Mouse (Mus musculus) ovary, adult 18-20 months (tissue): ENCODE data around the gene Spaca7.
"Not testable (repeated sequence)": the region's sequence is repeated elsewhere in the genome, so short reads cannot be mapped to it uniquely, and the experiment has no call there.

Experiments used
- DNase-seq: peaks from one replicate; pipeline ENCODE4 v3.0.0; 2022; ENCODE audit warnings: low spot score, mixed read lengths

The Spaca7 gene

DNA sequence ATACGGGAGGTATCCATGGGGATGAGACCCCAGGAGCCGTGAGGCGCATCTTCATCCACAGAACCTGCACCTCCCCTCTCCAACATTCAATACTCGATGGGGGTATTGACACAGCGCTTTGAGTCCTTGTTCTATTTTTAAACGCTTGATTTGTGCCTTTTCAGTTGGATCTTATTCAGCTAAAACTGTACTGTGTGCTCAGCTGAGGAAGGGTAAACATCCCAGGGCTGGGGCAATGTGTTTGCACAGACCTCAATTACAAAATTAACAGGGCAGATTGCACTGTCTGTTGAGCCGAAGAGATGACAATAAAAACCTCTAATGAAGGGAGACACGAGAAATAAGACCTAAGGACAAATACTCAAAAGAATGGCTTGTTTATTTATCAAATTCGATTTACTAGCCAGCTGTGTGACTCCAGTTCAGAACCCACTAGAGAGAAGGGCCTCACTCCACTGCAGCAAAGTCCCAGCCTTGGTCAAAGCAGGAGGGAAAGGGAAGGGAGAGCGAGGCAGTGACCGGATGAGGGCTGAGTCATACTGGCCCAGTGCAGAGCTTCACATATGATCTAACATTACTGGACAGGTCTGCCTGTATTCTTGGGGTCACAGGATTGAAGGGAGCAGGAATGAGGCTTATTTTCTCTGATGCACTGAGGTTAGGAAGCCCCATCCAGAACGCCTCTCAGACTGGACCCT lies 37.1 kb downstream of the Spaca7 start:
- DNase-seq = no peak

DNA sequence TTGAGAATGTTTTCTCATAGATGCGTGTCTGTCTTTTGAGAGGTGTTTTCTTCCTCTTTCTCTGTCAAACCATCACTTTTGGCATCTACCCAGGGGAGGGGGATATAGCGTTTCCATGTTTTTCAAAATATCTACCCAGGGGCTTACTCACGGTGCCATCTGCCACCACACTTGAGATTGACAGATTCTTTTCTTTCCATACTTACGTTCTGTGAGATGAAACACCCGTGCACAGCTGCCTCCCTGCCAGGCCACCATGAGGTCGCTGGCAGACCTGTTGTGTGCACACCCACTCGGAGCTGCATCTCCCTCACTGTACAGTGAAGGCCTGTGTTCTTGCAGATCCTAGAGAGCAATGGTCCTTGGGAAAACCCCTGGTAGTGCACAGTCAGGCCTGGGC lies 40.4 kb downstream of the Spaca7 start:
- no peak for DNase-seq

DNA sequence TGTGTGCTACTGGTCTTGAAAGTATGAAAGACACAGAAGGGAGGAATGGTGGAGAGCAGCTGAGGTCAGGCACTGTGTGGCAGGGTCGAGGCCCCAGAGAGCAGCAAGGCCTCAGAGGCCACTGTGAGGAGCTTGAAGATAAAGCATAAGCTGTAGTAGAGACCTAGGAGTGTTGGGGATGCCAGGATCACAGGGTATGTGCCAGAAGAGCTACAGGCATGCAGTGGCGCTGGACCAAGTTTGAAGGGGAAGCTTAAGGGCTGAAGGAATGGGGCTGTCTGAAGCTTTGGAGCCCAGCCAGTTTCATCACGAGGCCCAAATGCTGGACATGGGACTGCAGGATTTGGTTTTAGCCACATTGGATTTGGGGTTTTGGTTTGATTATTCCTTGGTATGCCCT lies 44.5 kb downstream of the Spaca7 start:
- DNase-seq = not testable (repeated sequence)

DNA sequence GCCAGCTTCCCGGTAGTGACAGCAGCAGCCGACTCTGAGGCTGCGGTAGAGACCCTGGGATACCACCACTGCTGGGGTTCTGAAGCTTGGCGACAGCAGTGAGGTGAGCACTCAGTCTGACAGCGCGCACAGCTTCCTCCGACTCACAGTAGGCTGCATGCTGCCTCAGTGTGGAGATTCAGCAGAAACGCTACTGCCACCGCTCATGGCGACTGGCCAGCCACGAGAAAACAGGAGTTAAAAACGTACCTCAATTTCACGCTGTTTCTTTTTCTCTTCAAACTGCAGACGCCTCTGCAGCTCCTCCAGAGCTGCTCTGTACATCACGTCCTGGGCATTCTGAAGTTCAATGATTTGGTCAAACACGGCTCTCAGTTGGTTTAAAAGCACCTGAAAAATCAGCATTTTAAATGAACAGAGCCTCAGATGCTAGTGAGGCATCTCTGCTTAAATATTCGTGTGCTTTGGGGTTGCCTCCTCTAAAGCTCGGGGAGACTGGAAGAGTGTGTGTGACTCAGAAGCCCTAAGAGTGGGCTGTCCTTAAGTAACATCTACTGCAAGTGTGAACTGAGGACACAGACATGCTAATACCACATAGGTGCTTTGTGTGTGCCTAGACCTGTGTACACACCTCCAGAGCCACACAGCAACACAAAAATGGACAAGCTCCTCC lies 48.9 kb downstream of the Spaca7 start:
- no peak for DNase-seq

DNA sequence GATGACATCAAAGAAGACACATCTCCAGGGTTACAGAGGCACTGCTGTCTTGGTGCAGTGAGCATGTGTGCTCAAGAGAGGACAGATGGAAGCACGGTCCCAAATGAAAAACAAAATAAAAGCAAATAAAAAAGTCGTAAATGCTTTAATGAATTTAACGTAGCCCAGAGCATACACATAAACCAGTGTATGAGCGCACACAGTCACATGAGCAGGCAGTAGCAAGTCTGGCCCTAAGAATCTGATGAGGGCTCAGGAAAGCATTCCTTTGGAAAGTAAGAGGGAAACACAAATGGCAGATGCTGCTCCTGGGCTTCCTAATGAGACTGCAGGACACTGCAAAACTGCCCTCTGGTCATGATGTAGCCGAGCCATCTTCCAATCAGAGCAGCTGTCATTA lies 53.1 kb downstream of the Spaca7 start:
- DNase-seq = no peak

DNA sequence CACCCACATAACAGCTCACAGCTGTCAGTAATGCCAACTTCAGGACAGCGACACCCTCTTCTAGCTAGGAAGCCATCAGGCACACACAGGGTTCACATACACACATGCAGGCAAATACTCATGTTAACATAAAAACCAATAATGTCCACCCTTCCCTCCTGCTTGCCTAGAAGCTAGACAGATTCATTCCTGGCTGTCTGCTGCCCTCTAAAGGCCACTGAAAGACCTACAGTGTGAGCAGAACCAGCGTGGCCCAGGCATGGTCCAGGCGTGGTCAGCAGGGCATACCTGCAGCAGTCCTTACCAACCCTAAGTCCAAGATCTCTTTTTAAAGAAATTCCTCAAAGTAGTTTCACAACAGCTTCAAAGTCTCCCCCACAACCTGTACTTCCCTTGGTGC lies 56.2 kb downstream of the Spaca7 start:
- no peak for DNase-seq

DNA sequence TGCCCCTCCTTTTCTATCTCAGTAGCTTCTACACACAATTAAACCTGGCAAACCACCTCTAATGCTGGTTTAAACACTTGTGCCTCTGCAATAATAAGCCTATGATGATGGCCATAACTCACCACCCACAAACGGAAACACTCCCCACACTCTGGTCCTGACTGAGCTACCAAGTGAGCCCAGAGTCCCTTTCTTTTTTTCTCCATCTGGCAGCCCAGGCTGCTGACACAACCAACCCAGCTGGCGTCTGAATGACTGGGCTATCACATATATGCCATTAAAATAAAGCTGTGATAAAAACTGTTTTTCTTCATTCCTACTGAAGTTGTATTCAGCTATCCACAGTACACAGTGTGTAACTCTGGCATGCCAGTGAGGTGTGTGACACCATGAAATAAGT lies 62.5 kb downstream of the Spaca7 start:
- no peak for DNase-seq

DNA sequence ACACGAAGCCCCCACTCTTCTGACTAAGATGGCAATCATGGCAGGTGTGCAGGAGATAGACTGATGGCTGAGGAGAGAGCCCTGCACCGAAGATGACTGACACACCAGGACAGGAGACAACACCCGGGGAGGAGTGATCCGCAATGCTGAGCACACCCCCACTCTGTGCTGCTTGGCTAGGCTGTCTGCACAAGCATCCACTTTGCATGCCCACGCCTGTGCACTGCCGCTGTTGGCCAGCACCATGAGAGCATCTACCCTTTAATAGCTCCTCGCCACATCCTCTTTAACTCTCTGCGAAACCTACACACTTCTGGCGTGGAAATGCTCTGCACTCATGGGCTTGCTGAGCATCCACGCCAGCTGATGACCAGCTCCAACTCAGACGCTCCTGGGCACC lies 65.6 kb downstream of the Spaca7 start:
- DNase-seq = no peak

DNA sequence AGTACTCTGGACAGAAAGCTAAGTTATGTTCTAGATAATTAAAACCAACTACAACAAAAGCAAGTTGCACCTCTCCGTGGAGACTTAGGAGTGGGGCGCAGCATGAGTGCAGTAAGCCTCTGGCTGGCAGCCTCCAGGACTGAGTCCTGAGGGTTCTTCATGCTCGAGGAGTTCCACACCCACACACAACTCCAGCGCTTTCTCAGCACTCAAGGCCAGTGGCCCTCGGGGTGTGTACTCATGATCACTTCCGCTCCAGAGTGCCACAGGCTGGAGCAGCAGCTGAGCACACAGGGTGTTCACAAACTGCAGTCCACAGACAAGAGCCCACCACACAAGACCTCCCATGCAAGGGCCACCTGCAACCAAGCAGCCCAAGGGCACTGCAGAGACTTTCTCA lies 68.7 kb downstream of the Spaca7 start:
- no peak for DNase-seq

DNA sequence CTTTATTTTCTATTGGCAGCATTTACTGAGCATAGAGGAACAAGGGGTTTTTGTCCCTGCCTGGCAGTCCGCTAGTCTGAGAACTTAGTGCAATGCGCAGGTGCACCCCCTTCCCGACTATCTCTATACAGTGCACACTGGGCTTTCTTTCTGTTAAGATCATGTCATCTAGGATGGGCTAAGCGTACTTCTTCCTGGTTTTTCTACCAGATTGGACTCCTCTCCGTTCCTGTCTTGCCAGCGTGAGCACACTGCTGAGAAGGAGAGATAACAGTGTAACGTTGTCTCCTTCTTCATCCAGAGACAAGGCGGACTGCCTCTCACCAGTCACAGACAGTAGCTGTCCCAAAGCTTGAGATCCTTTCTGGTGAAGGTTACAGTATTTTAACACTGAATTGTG lies 71.5 kb downstream of the Spaca7 start:
- DNase-seq = no peak

DNA sequence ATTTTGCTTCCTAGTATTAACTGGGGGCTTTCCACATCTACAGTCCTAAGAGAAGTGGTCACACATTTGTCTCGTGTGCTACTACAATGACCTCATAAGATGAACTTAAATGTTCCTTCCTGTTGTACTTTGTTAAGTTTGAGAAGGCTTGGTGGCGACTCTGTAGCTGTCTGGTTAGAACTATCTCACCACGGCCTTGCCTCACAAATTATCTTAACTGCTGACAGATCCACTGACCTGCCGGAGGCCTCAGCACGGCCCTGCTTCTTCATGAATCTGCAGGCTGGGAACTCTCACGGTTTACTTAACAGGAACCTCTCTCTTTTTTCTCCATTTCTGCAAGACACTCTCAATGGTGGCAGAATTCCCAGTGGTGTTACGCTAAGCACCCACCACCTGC lies 72.1 kb downstream of the Spaca7 start:
- no peak for DNase-seq

DNA sequence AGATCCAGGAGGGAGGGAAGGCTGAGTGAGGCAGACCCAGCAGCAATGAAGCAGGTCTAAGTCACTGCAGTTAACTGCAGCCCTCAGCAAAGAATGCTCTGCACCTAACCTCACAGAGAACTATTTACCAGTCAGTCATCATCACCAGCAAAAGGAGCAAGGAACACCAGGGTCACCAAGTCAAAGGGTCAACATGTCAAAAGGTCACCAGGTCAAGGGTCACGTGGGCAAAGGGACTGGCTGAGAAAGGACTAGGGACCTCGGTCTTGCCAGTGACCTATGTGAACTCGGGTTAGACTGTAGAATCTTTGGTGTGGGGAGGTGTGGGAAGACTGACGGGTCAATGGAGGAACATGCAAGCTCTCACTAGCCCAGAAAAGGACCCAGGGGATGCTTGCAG lies 73.7 kb downstream of the Spaca7 start:
- no peak for DNase-seq

DNA sequence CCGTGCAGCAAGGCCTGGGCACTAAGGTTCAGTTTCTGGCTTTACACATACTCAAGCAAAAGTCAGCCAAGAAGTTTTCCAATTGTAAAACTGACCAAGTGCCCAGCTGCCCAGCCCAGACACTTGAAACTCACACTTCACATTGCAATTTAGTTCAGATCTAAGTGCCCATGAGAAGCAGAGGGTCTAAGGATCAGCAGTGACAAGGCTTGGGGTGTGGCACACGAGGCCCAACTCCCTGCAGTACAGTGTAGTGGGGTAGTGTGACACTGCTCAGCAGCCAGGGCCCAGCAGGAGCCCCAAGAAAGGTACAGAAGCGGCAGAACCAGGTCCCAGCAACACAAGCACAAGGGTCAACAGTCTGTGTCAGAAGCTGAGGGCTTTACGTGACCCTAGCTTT lies 76.1 kb downstream of the Spaca7 start:
- no peak for DNase-seq
